Mouse (Mus musculus) erythroblast, embryonic 14.5 days (primary cell): Measurements from ENCODE around the gene Foxo1.

Source experiments
- GATA1 ChIP-seq: IDR thresholded peaks from 2 replicates; pipeline ENCODE4 v1.6.1; 2012; ENCODE audit warnings: low read length, inconsistent platforms, mixed read lengths
- TAL1 ChIP-seq: IDR thresholded peaks from 3 replicates; pipeline ENCODE4 v1.6.1; 2012; ENCODE audit warnings: low read length, inconsistent platforms, mixed read lengths

GRCm38 (mm10) chr3:52393171-52393570, 125.0 kb downstream of the Foxo1 start:
- no peak for TF ChIP-seq TAL1
- TF ChIP-seq GATA1: no peak
